ENCODE assay signal across 8 mouse cellular contexts in genomic region chr2:94246851-94247471, GRCm38 (mm10).
DNase-seq lines count a peak whose midpoint lies in the region; ATAC-seq and TF ChIP-seq lines count a peak whose summit lies in the region.

No protein-coding gene starts in this region.

- H3K27me3 ChIP-seq in liver, embryonic 12.5 days (replicated peaks): peaks cover 84% of the 10 kb centered on the region
- peaks cover 68% of the 10 kb centered on the region for H3K27me3 ChIP-seq in liver, postnatal 0 days (ENCODE audit: insufficient read depth, low read length)
- peaks cover 38% of the 10 kb centered on the region for H3K27me3 ChIP-seq in hindbrain, embryonic 13.5 days
- peaks cover 48% of the 10 kb centered on the region for H3K27me3 ChIP-seq in midbrain, embryonic 11.5 days (ENCODE audit: control insufficient read depth, insufficient read depth, low read length)

- H3K9ac ChIP-seq in liver, embryonic 12.5 days: no peak overlapping the region
- H3K9ac ChIP-seq in liver, postnatal 0 days (replicated peaks): no peak overlapping the region
- H3K9ac ChIP-seq in hindbrain, embryonic 13.5 days: peak overlapping the region; percentile 74
- peak overlapping the region; percentile 50 for H3K9ac ChIP-seq in midbrain, embryonic 11.5 days (ENCODE audit: low read length)

- TF ChIP-seq CTCF in liver, postnatal 0 days (IDR thresholded peaks at IDR 0.05; ENCODE audit: low read depth): no peak

- no peak overlapping the region for H3K4me3 ChIP-seq in liver, embryonic 12.5 days
- no peak overlapping the region for H3K4me3 ChIP-seq in liver, postnatal 0 days (ENCODE audit: low read depth, low read length)
- H3K4me3 ChIP-seq in hindbrain, embryonic 13.5 days: peak overlapping the region; percentile 49
- H3K4me3 ChIP-seq in midbrain, embryonic 11.5 days (ENCODE audit: low read depth, low read length): peak overlapping the region; percentile 35

- ATAC-seq in liver, embryonic 12.5 days: no peak
- ATAC-seq in liver, postnatal 0 days: no peak
- ATAC-seq in hindbrain, embryonic 13.5 days (ENCODE audit: low FRiP score): peak; percentile 89
- peak; percentile 84 for ATAC-seq in midbrain, embryonic 11.5 days (ENCODE audit: low FRiP score)

- no peak for TF ChIP-seq EP300 in liver, postnatal 0 days (IDR thresholded peaks at IDR 0.05; ENCODE audit: low read depth)

- no peaks in the 10 kb centered on the region for H3K9me3 ChIP-seq in liver, embryonic 12.5 days (replicated peaks)
- no peaks in the 10 kb centered on the region for H3K9me3 ChIP-seq in liver, postnatal 0 days (ENCODE audit: low read length)
- no peaks in the 10 kb centered on the region for H3K9me3 ChIP-seq in hindbrain, embryonic 13.5 days
- no peaks in the 10 kb centered on the region for H3K9me3 ChIP-seq in midbrain, embryonic 11.5 days (ENCODE audit: control insufficient read depth, low read length)

- H3K27ac ChIP-seq in liver, embryonic 12.5 days: no peak overlapping the region
- no peak overlapping the region for H3K27ac ChIP-seq in liver, postnatal 0 days (ENCODE audit: low read depth)
- H3K27ac ChIP-seq in hindbrain, embryonic 13.5 days: peak overlapping the region; percentile 98
- peak overlapping the region; percentile 57 for H3K27ac ChIP-seq in midbrain, embryonic 11.5 days (ENCODE audit: low read depth, low read length)

- H3K4me1 ChIP-seq in liver, embryonic 12.5 days: no peaks in the 10 kb centered on the region; the same call in 1 of the 2 replicates
- no peaks in the 10 kb centered on the region for H3K4me1 ChIP-seq in liver, postnatal 0 days (ENCODE audit: insufficient read depth)
- H3K4me1 ChIP-seq in hindbrain, embryonic 13.5 days (replicated peaks): peaks cover 59% of the 10 kb centered on the region
- H3K4me1 ChIP-seq in midbrain, embryonic 11.5 days (ENCODE audit: control insufficient read depth, insufficient read depth, low read length): 0 out of 2 replicates have a peak, but pooled peaks cover 8% of the 10 kb centered on the region

- H3K36me3 ChIP-seq in liver, embryonic 12.5 days: no peaks in the 10 kb centered on the region
- H3K36me3 ChIP-seq in liver, postnatal 0 days (replicated peaks; ENCODE audit: insufficient read depth, low read length): no peaks in the 10 kb centered on the region
- no peaks in the 10 kb centered on the region for H3K36me3 ChIP-seq in hindbrain, embryonic 13.5 days
- H3K36me3 ChIP-seq in midbrain, embryonic 11.5 days (ENCODE audit: control insufficient read depth, insufficient read depth, low read length): no peaks in the 10 kb centered on the region

- WGBS in liver, embryonic 12.5 days (ENCODE audit: insufficient replicate concordance): 7% methylated on average over 30 of the region's 30 CpGs
- WGBS in liver, postnatal 0 days (ENCODE audit: insufficient replicate concordance): 3% methylated on average over 30 of the region's 30 CpGs
- WGBS in hindbrain, embryonic 13.5 days: under 1% methylated on average over 30 of the region's 30 CpGs
- under 1% methylated on average over 29 of the region's 30 CpGs for WGBS in midbrain, embryonic 11.5 days

- 0 out of 2 replicates have a peak overlapping the region, but pooled peaks have one; percentile 14 for H3K4me2 ChIP-seq in liver, embryonic 12.5 days
- H3K4me2 ChIP-seq in liver, postnatal 0 days (ENCODE audit: low read depth, low read length): no peak overlapping the region
- peak overlapping the region; percentile 67 for H3K4me2 ChIP-seq in hindbrain, embryonic 13.5 days
- peak overlapping the region; percentile 63 for H3K4me2 ChIP-seq in midbrain, embryonic 11.5 days

- no peak for DNase-seq in liver, postnatal 0 days
- DNase-seq in cerebellum, postnatal 25 days: peak; percentile 82 to 86
- DNase-seq in midbrain, embryonic 11.5 days (ENCODE audit: low spot score, missing footprints): peak; percentile 93
- DNase-seq in Muller cell, postnatal 12 days (ENCODE audit: inconsistent ontology term): no peak
- DNase-seq in spleen, postnatal 4 days (ENCODE audit: low spot score in 2 of 2): no peak
- no peak for DNase-seq in gastrocnemius, adult 8-10 months (ENCODE audit: low spot score in 2 of 2)

Comparison
In these comparisons a context has a peak if more than half of its experiments do, and no peak if none do; other contexts are left out.
1. ATAC-seq: peak in hindbrain, embryonic 13.5 days (single experiment) and midbrain, embryonic 11.5 days (single experiment); none in liver, embryonic 12.5 days (single experiment) and liver, postnatal 0 days (single experiment).
2. H3K27ac ChIP-seq: peak in hindbrain, embryonic 13.5 days (single experiment) and midbrain, embryonic 11.5 days (single experiment); none in liver, embryonic 12.5 days (single experiment) and liver, postnatal 0 days (single experiment).
3. H3K4me3 ChIP-seq: peak in hindbrain, embryonic 13.5 days (single experiment) and midbrain, embryonic 11.5 days (single experiment); none in liver, embryonic 12.5 days (single experiment) and liver, postnatal 0 days (single experiment).
4. H3K9ac ChIP-seq: peak in hindbrain, embryonic 13.5 days (single experiment) and midbrain, embryonic 11.5 days (single experiment); none in liver, embryonic 12.5 days (single experiment) and liver, postnatal 0 days (single experiment).
5. DNase-seq: peak in cerebellum, postnatal 25 days (2 of 2) and midbrain, embryonic 11.5 days (single experiment); none in liver, postnatal 0 days (single experiment), Muller cell, postnatal 12 days (single experiment), spleen, postnatal 4 days (0 of 2) and gastrocnemius, adult 8-10 months (0 of 2).